Mouse (Mus musculus) MEL (cell line): ENCODE measurements around the gene Prdx6b. TPM values are rescaled to one million over a fixed set of nuclear protein-coding genes. Genes with fewer than 3 reads are reported as not detected.

Experiments used
- DNase-seq: peaks from one replicate; pipeline ENCODE4 v3.0.0; 2011; ENCODE audit warnings: low read depth, low spot score
- H3K27ac ChIP-seq: 2 replicates; pipeline ENCODE4 v1.5.1; 2012; ENCODE audit warnings: low read depth, mild to moderate bottlenecking, control low read depth, low read length, moderate library complexity; ENCODE audit not compliant: control insufficient read depth
- H3K27me3 ChIP-seq, 2 experiments: fragments of 150-350 bp in 1 of 2; sonication (generic) in 1 of 2; 2 replicates each; pipeline ENCODE4 v1.6.1; 2012; ENCODE audit warnings: low read length in 2 of 2, mild to moderate bottlenecking in 2 of 2, improper control_type of control experiment in 1 of 2, moderate library complexity in 1 of 2; ENCODE audit not compliant: insufficient read depth in 2 of 2, control insufficient read depth in 1 of 2
- H3K36me3 ChIP-seq, 2 experiments: 2 replicates each; pipeline ENCODE4 v1.6.1; 2012 to 2014; ENCODE audit warnings: low read length in 2 of 2, improper control_type of control experiment in 1 of 2, inconsistent platforms in 1 of 2, mild to moderate bottlenecking in 1 of 2; ENCODE audit not compliant: insufficient read depth in 2 of 2, control insufficient read depth in 1 of 2
- H3K4me1 ChIP-seq, 2 experiments: fragments of 150-350 bp in 1 of 2; sonication (generic) in 1 of 2; 2 replicates each; pipeline ENCODE4 v1.6.1; 2012; ENCODE audit warnings: low read length in 2 of 2, improper control_type of control experiment in 1 of 2, mild to moderate bottlenecking in 1 of 2; ENCODE audit not compliant: insufficient read depth in 2 of 2, control insufficient read depth in 1 of 2
- H3K4me3 ChIP-seq, 2 experiments: fragments of 150-350 bp in 1 of 2; sonication (generic) in 1 of 2; 2 replicates each; pipeline ENCODE4 v1.5.1; 2012; ENCODE audit warnings: low read depth in 2 of 2, low read length in 2 of 2, mild to moderate bottlenecking in 2 of 2, moderate library complexity in 2 of 2, control low read depth in 1 of 2, improper control_type of control experiment in 1 of 2; ENCODE audit not compliant: control insufficient read depth in 1 of 2, insufficient read depth in 1 of 2
- H3K79me2 ChIP-seq: 2 replicates; pipeline ENCODE4 v1.6.1; 2012; ENCODE audit warnings: mild to moderate bottlenecking, low read length, moderate library complexity; ENCODE audit not compliant: control insufficient read depth, poor library complexity, insufficient read depth
- H3K9ac ChIP-seq: 2 replicates; pipeline ENCODE4 v1.6.1; 2012; ENCODE audit warnings: low read depth, mild to moderate bottlenecking, control low read depth, low read length, moderate library complexity; ENCODE audit not compliant: control insufficient read depth, poor library complexity, severe bottlenecking
- H3K9me3 ChIP-seq: fragments of 150-350 bp; sonication (generic); replicated peaks from 2 replicates; pipeline ENCODE4 v1.6.1; 2012; ENCODE audit warnings: mild to moderate bottlenecking, low read length, improper control_type of control experiment, moderate library complexity; ENCODE audit not compliant: insufficient read depth
- CTCF ChIP-seq, 3 experiments: IDR thresholded peaks in 2 of 3; conservative IDR thresholded peaks in 1 of 3; 2 replicates each; pipeline ENCODE4 v1.5.1; 2011 to 2012; ENCODE audit warnings: low read length in 3 of 3, low read depth in 2 of 3, mild to moderate bottlenecking in 2 of 3, improper control_type of control experiment in 1 of 3, inconsistent platforms in 1 of 3, mixed read lengths in 1 of 3, moderate library complexity in 1 of 3; ENCODE audit not compliant: control insufficient read depth in 1 of 3, insufficient read depth in 1 of 3, poor library complexity in 1 of 3, severe bottlenecking in 1 of 3
- E2F4 ChIP-seq: IDR thresholded peaks from 2 replicates; pipeline ENCODE4 v1.6.1; 2011; ENCODE audit warnings: low read depth, low read length, improper control_type of control experiment, borderline replicate concordance
- ELF1 ChIP-seq: IDR thresholded peaks from 2 replicates; pipeline ENCODE4 v1.6.1; 2014; ENCODE audit warnings: low read depth, mild to moderate bottlenecking, inconsistent platforms, low read length, improper control_type of control experiment, moderate library complexity
- EP300 ChIP-seq, 2 experiments: IDR thresholded peaks; 2 replicates each; pipeline ENCODE4 v1.6.1; 2011; ENCODE audit warnings: improper control_type of control experiment in 2 of 2, low read length in 2 of 2, low read depth in 1 of 2, mild to moderate bottlenecking in 1 of 2
- GATA1 ChIP-seq: IDR thresholded peaks from 2 replicates; pipeline ENCODE4 v1.6.1; 2011; ENCODE audit warnings: low read depth, low read length, improper control_type of control experiment
- HCFC1 ChIP-seq: IDR thresholded peaks from 2 replicates; pipeline ENCODE4 v1.6.1; 2012; ENCODE audit warnings: low read depth, mild to moderate bottlenecking, inconsistent platforms, low read length, improper control_type of control experiment, moderate library complexity
- KAT2A ChIP-seq: conservative IDR thresholded peaks from 2 replicates; pipeline ENCODE4 v1.6.1; 2012; ENCODE audit warnings: low read depth, low read length, improper control_type of control experiment, inconsistent platforms
- MYB ChIP-seq: IDR thresholded peaks from 2 replicates; pipeline ENCODE4 v1.6.1; 2011; ENCODE audit warnings: mild to moderate bottlenecking, low read depth, low read length, improper control_type of control experiment
- MYC ChIP-seq: IDR thresholded peaks from 2 replicates; pipeline ENCODE4 v1.6.1; 2011; ENCODE audit warnings: low read depth, mild to moderate bottlenecking, low read length, improper control_type of control experiment, moderate library complexity
- NELFE ChIP-seq: IDR thresholded peaks from 2 replicates; pipeline ENCODE4 v1.6.1; 2011; ENCODE audit warnings: low read depth, low read length, improper control_type of control experiment
- NRF1 ChIP-seq: IDR thresholded peaks from 2 replicates; pipeline ENCODE4 v1.6.1; 2014; ENCODE audit warnings: low read depth, mild to moderate bottlenecking, inconsistent platforms, low read length, improper control_type of control experiment, moderate library complexity; ENCODE audit not compliant: poor library complexity, insufficient read depth, severe bottlenecking
- RAD21 ChIP-seq: IDR thresholded peaks from 2 replicates; pipeline ENCODE4 v1.6.1; 2011; ENCODE audit warnings: mild to moderate bottlenecking, low read depth, low read length, improper control_type of control experiment
- RCOR1 ChIP-seq: IDR thresholded peaks from 2 replicates; pipeline ENCODE4 v1.6.1; 2012; ENCODE audit warnings: low read depth, mild to moderate bottlenecking, inconsistent platforms, low read length, improper control_type of control experiment
- SMC3 ChIP-seq: IDR thresholded peaks from 2 replicates; pipeline ENCODE4 v1.6.1; 2011; ENCODE audit warnings: low read depth, low read length, improper control_type of control experiment
- UBTF ChIP-seq: IDR thresholded peaks from 2 replicates; pipeline ENCODE4 v1.6.1; 2012; ENCODE audit warnings: low read depth, mild to moderate bottlenecking, inconsistent platforms, low read length, improper control_type of control experiment, moderate library complexity, borderline replicate concordance; ENCODE audit not compliant: insufficient read depth
- USF1 ChIP-seq: IDR thresholded peaks from 2 replicates; pipeline ENCODE4 v1.6.1; 2014; ENCODE audit warnings: low read depth, mild to moderate bottlenecking, inconsistent platforms, low read length, improper control_type of control experiment, moderate library complexity
- USF2 ChIP-seq, 2 experiments: IDR thresholded peaks; 2 replicates each; pipeline ENCODE4 v1.6.1; 2011 to 2012; ENCODE audit warnings: improper control_type of control experiment in 2 of 2, low read length in 2 of 2, borderline replicate concordance in 1 of 2, inconsistent platforms in 1 of 2, low read depth in 1 of 2, mild to moderate bottlenecking in 1 of 2; ENCODE audit not compliant: insufficient read depth in 1 of 2
- ZC3H11A ChIP-seq: IDR thresholded peaks from 2 replicates; pipeline ENCODE4 v1.6.1; 2012; ENCODE audit warnings: low read depth, mild to moderate bottlenecking, inconsistent platforms, low read length, improper control_type of control experiment
- ZKSCAN1 ChIP-seq: IDR thresholded peaks from 2 replicates; pipeline ENCODE4 v1.6.1; 2012; ENCODE audit warnings: low read depth, mild to moderate bottlenecking, inconsistent platforms, low read length, improper control_type of control experiment, moderate library complexity
- ZMIZ1 ChIP-seq: IDR thresholded peaks from 2 replicates; pipeline ENCODE4 v1.6.1; 2012; ENCODE audit warnings: low read depth, mild to moderate bottlenecking, inconsistent platforms, low read length, improper control_type of control experiment, moderate library complexity
- ZNF384 ChIP-seq: IDR thresholded peaks from 2 replicates; pipeline ENCODE4 v1.6.1; 2012; ENCODE audit warnings: low read depth, mild to moderate bottlenecking, inconsistent platforms, low read length, improper control_type of control experiment
- polyA plus RNA-seq, 2 experiments: library from polyadenylated mRNA; stranded (reverse) in 1 of 2; unstranded in 1 of 2; fragments of >175 nt in 1 of 2; fragments of >200 nt in 1 of 2; gene quantifications; 2 replicates each; pipeline versions ENCODE4 v1.2.1 to v1.2.4; 2012; ENCODE audit warnings: low replicate concordance in 2 of 2, low read depth in 1 of 2; ENCODE audit not compliant: insufficient read length in 2 of 2, insufficient read depth in 1 of 2, missing spikeins in 1 of 2
- total RNA-seq: library from RNA; depleted of rRNA; stranded (reverse); fragments of 300-350 nt; gene quantifications from 2 replicates; pipeline ENCODE4 v1.2.3, GENCODE M21; 2012

Prdx6b gene
- total and polyA plus RNA-seq, 3 experiments: not detected

DNA sequence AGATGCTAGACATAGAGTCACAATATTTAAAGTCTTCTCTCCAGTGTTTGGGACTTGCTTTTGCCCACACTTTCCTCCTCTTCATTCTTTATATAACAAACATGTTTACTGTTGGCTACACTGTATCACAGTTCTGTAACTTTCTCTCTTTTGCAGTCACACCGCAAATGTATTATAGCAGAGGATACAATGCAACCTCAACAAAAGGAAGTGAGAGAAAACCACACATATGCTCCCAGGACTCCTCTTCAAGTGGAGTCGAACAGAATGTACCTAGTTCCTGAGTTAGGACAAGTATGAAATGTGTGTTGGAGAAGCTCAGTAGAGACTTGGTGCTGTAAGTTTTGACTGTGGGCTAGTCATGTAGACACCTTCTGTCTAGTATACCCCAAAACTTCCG is 19.2 kb upstream of the Prdx6b start:
- no peak overlapping the region for H3K27ac ChIP-seq
- no peak for DNase-seq
- no peak overlapping the region for H3K9ac ChIP-seq
- H3K36me3 ChIP-seq: no peaks in the 10 kb centered on the region
- TF ChIP-seq MYC: no peak
- no peak for TF ChIP-seq NRF1
- no peak for TF ChIP-seq ELF1
- no peak for TF ChIP-seq RAD21
- TF ChIP-seq USF2 (IDR thresholded peaks at IDR 0.05; ENCODE audit: borderline replicate concordance in 1 of 2, insufficient read depth in 1 of 2, low read depth in 1 of 2, low read length in 2 of 2): no peak
- TF ChIP-seq USF1: no peak
- no peak for TF ChIP-seq KAT2A
- TF ChIP-seq ZC3H11A: no peak
- no peak for TF ChIP-seq E2F4
- no peak for TF ChIP-seq CTCF (IDR thresholded peaks at IDR 0.05 in 2 of 3, conservative IDR thresholded peaks at IDR 0.05 in 1 of 3; ENCODE audit: control insufficient read depth in 1 of 3, insufficient read depth in 1 of 3, low read depth in 2 of 3, low read length in 3 of 3, poor library complexity in 1 of 3, severe bottlenecking in 1 of 3)
- TF ChIP-seq HCFC1: no peak
- no peak for TF ChIP-seq MYB
- TF ChIP-seq SMC3: no peak
- no peak for TF ChIP-seq ZNF384
- TF ChIP-seq EP300 (IDR thresholded peaks at IDR 0.05; ENCODE audit: low read depth in 1 of 2, low read length in 2 of 2): no peak
- no peak for TF ChIP-seq RCOR1
- no peak for TF ChIP-seq UBTF
- TF ChIP-seq NELFE: no peak
- H3K4me1 ChIP-seq: no peaks in the 10 kb centered on the region
- H3K79me2 ChIP-seq: no peaks in the 10 kb centered on the region
- no peak overlapping the region for H3K4me3 ChIP-seq
- H3K27me3 ChIP-seq: no peaks in the 10 kb centered on the region
- H3K9me3 ChIP-seq: no peaks in the 10 kb centered on the region

DNA sequence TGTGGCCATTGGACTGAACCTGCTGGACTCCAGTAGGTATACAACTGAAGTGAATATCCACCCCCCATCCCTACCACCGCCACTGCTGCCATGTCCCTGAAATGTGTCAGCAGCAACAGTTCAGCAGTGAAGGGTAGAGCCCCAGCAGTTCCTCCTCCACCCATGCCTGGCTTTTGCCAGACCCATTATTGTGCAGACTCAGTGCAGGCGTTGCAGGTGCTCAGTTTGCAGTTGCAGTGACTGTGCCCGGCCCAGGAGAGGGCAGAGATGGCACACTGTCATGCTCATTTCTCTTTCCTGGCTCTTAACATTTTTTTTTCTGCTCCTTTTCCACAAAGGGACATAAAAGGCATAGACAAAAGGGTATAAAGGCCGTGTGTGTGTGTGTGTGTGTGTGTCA is 18.5 kb upstream of the Prdx6b start:
- H3K79me2 ChIP-seq: no peaks in the 10 kb centered on the region
- no peaks in the 10 kb centered on the region for H3K9me3 ChIP-seq
- no peak for DNase-seq
- no peaks in the 10 kb centered on the region for H3K27me3 ChIP-seq
- H3K4me3 ChIP-seq: no peak overlapping the region
- no peak for TF ChIP-seq GATA1
- TF ChIP-seq ZKSCAN1: no peak
- TF ChIP-seq ZMIZ1: no peak
- TF ChIP-seq CTCF (IDR thresholded peaks at IDR 0.05 in 2 of 3, conservative IDR thresholded peaks at IDR 0.05 in 1 of 3; ENCODE audit: control insufficient read depth in 1 of 3, insufficient read depth in 1 of 3, low read depth in 2 of 3, low read length in 3 of 3, poor library complexity in 1 of 3, severe bottlenecking in 1 of 3): peak in 1 of 3 experiments; percentile 3; a peak in 1 of 6 replicates
- H3K27ac ChIP-seq: no peak overlapping the region
- H3K9ac ChIP-seq: no peak overlapping the region
- no peaks in the 10 kb centered on the region for H3K36me3 ChIP-seq
- H3K4me1 ChIP-seq: no peaks in the 10 kb centered on the region
